Mouse (Mus musculus): ENCODE measurements at regions not wholly inside any gene's neighbourhood (a gene's known extent, or its start where the extent isn't known, plus 50 kb on each side); places are given as distances from the start of the nearest gene placed in this dataset.

DNA sequence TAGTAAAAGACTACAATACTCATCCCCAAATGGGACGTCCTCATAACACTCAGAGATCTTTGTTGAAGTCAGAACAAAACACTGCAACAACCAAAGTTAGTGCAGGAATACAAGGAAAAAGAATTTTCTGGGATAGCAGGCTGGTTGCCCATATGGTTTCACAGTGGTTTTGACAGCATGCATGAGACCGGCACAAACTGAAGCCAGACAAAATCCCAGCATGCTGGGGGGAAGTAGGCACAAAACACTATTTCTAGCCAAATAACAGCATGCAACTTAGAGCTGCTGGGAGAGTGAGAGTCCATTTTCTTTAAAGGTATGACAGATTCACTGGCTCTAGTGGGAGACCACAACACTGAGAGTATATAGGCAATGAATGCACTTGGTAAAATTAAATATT is 619.1 kb upstream of the Manea start:
- TF ChIP-seq NANOG (IDR thresholded peaks at IDR 0.05; ENCODE audit: borderline replicate concordance, low read length), result no peak
- no peak for TF ChIP-seq CTCF (conservative IDR thresholded peaks at IDR 0.05; ENCODE audit: low read length)
- TF ChIP-seq POU5F1 (IDR thresholded peaks at IDR 0.05; ENCODE audit: borderline replicate concordance, low read length), result no peak
- H3K9me3 ChIP-seq (ENCODE audit: low read length), result no peaks in the 10 kb centered on the region
- no peaks in the 10 kb centered on the region for H3K27me3 ChIP-seq (ENCODE audit: insufficient read depth, low read length)

GRCm38 (mm10) chr4:26964850-26965249 is 618.2 kb upstream of the Manea start:
- no peaks in the 10 kb centered on the region for H3K27me3 ChIP-seq (ENCODE audit: insufficient read depth, low read length)
- no peaks in the 10 kb centered on the region for H3K36me3 ChIP-seq (ENCODE audit: insufficient read depth, low read length)
- TF ChIP-seq NANOG (IDR thresholded peaks at IDR 0.05; ENCODE audit: borderline replicate concordance, low read length), result no peak
- no peak for TF ChIP-seq CTCF (conservative IDR thresholded peaks at IDR 0.05; ENCODE audit: low read length)
- no peaks in the 10 kb centered on the region for H3K9me3 ChIP-seq (ENCODE audit: low read length)
- H3K4me3 ChIP-seq (replicated peaks; ENCODE audit: low read length), result no peak overlapping the region
- H3K4me1 ChIP-seq (replicated peaks; ENCODE audit: low read depth, low read length), result no peaks in the 10 kb centered on the region

More for the DNA sequence above, 619.1 kb upstream of the Manea start:
- H3K4me3 ChIP-seq (replicated peaks; ENCODE audit: low read length), result no peak overlapping the region
- H3K4me1 ChIP-seq (replicated peaks; ENCODE audit: low read depth, low read length), result no peaks in the 10 kb centered on the region
- no peaks in the 10 kb centered on the region for H3K36me3 ChIP-seq (ENCODE audit: insufficient read depth, low read length)

DNA sequence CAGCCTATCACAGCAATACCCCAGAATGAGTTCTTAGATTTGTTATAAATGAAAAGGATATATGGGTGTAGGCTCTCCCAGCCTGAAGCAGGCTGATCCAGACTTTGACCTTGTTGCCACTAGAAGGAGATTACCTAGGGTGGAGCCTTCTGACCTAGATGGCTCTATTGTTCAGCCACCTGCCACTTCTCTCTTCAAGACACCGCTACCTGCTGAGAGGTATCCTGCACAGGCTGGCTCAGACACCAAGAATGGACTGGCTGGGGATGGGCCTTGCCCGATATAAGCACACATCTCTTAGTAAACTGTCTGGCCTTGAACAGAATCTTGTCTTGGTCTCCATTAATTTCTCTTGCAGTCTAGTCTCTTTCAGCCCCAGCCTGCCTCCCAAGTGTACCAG is 597.9 kb upstream of the Manea start:
- Histone ChIP-seq H3K4me3 (replicated peaks; ENCODE audit: low read length) (no peak overlapping the region), H3K9me3 (ENCODE audit: low read length) (peaks cover 40% of the 10 kb centered on the region), H3K36me3 (ENCODE audit: insufficient read depth, low read length) (peaks cover 42% of the 10 kb centered on the region), H3K4me1 (replicated peaks; ENCODE audit: low read depth, low read length) (0 out of 2 replicates have a peak, but pooled peaks cover 3% of the 10 kb centered on the region), H3K27me3 (ENCODE audit: insufficient read depth, low read length) (no peaks in the 10 kb centered on the region)
- no peak for TF ChIP-seq CTCF (conservative IDR thresholded peaks at IDR 0.05; ENCODE audit: low read length)
- TF ChIP-seq NANOG (IDR thresholded peaks at IDR 0.05; ENCODE audit: borderline replicate concordance, low read length), result peak; percentile 84
- TF ChIP-seq POU5F1 (IDR thresholded peaks at IDR 0.05; ENCODE audit: borderline replicate concordance, low read length), result no peak

DNA sequence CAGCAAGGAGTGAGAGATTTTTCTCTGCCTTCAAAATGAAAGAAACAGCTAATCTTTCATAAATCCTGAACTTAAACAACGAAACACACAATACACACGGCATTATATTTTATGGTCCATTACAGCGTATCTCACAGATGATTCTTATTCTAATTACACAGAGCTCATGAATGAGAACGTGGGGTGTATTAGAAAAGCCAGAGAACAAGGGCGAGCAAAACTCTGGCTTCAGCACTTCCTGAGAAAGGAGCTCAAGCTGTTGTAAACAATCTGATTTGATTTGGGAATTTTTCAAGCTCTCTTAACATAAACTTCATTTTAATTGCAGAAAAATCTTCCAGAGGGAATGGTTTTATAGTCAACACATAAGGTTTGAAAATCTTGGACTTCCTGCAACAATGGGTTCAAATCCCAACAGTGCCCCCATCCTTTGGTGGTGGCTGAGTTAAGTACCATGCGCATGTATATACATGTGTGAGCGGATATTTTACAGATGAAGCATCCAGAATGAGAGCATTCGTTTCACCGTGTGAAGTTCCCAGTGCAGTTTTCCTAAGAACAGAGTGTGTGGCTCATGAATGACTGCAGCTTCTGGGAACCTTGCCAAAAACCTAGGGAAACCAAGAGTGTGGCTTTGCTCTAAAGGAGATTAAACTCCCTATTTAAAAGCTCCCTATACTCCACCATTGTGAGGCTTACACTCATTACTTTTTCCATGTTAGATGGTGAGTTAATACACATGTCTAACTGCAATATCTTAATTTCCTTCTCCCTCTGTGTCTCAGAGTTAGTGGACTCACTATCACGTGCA is 587.5 kb upstream of the Manea start:
- no peak overlapping the region for H3K4me3 ChIP-seq (replicated peaks; ENCODE audit: low read length)
- H3K9me3 ChIP-seq (ENCODE audit: low read length), result no peaks in the 10 kb centered on the region
- no peaks in the 10 kb centered on the region for H3K36me3 ChIP-seq (ENCODE audit: insufficient read depth, low read length)
- TF ChIP-seq POU5F1 (IDR thresholded peaks at IDR 0.05; ENCODE audit: borderline replicate concordance, low read length) (no peak), NANOG (IDR thresholded peaks at IDR 0.05; ENCODE audit: borderline replicate concordance, low read length) (no peak), CTCF (conservative IDR thresholded peaks at IDR 0.05; ENCODE audit: low read length) (no peak)
- H3K4me1 ChIP-seq (replicated peaks; ENCODE audit: low read depth, low read length), result peaks cover 18% of the 10 kb centered on the region
- no peaks in the 10 kb centered on the region for H3K27me3 ChIP-seq (ENCODE audit: insufficient read depth, low read length)

- H3K9me3 ChIP-seq (ENCODE audit: low read length), result no peaks in the 10 kb centered on the region
- H3K36me3 ChIP-seq (ENCODE audit: insufficient read depth, low read length), result no peaks in the 10 kb centered on the region
- H3K27me3 ChIP-seq (ENCODE audit: insufficient read depth, low read length), result no peaks in the 10 kb centered on the region
- no peak overlapping the region for H3K4me3 ChIP-seq (replicated peaks; ENCODE audit: low read length)
- peaks cover 18% of the 10 kb centered on the region for H3K4me1 ChIP-seq (replicated peaks; ENCODE audit: low read depth, low read length)
- no peak for TF ChIP-seq POU5F1 (IDR thresholded peaks at IDR 0.05; ENCODE audit: borderline replicate concordance, low read length)
- no peak for TF ChIP-seq NANOG (IDR thresholded peaks at IDR 0.05; ENCODE audit: borderline replicate concordance, low read length)
- peak; percentile 27; the same call in 1 of the 2 replicates for TF ChIP-seq CTCF (conservative IDR thresholded peaks at IDR 0.05; ENCODE audit: low read length)
Measured at GRCm38 (mm10) chr4:26929879-26930481, 583.3 kb upstream of the Manea start.

GRCm38 (mm10) chr4:26926060-26926459 is 579.4 kb upstream of the Manea start:
- Histone ChIP-seq H3K4me1 (replicated peaks; ENCODE audit: low read depth, low read length) (no peaks in the 10 kb centered on the region), H3K4me3 (replicated peaks; ENCODE audit: low read length) (no peak overlapping the region)

GRCm38 (mm10) chr4:26888514-26888913 is 541.8 kb upstream of the Manea start:
- Histone ChIP-seq H3K27me3 (ENCODE audit: insufficient read depth, low read length) (no peaks in the 10 kb centered on the region), H3K4me3 (replicated peaks; ENCODE audit: low read length) (no peak overlapping the region), H3K4me1 (replicated peaks; ENCODE audit: low read depth, low read length) (no peaks in the 10 kb centered on the region), H3K36me3 (ENCODE audit: insufficient read depth, low read length) (no peaks in the 10 kb centered on the region), H3K9me3 (ENCODE audit: low read length) (no peaks in the 10 kb centered on the region)
- TF ChIP-seq CTCF (conservative IDR thresholded peaks at IDR 0.05; ENCODE audit: low read length) (no peak), POU5F1 (IDR thresholded peaks at IDR 0.05; ENCODE audit: borderline replicate concordance, low read length) (no peak), NANOG (IDR thresholded peaks at IDR 0.05; ENCODE audit: borderline replicate concordance, low read length) (no peak)

More at GRCm38 (mm10) chr4:26926060-26926459, 579.4 kb upstream of the Manea start:
- no peak for TF ChIP-seq POU5F1 (IDR thresholded peaks at IDR 0.05; ENCODE audit: borderline replicate concordance, low read length)
- TF ChIP-seq CTCF (conservative IDR thresholded peaks at IDR 0.05; ENCODE audit: low read length), result no peak
- TF ChIP-seq NANOG (IDR thresholded peaks at IDR 0.05; ENCODE audit: borderline replicate concordance, low read length), result no peak
- H3K27me3 ChIP-seq (ENCODE audit: insufficient read depth, low read length), result no peaks in the 10 kb centered on the region
- H3K9me3 ChIP-seq (ENCODE audit: low read length), result no peaks in the 10 kb centered on the region
- H3K36me3 ChIP-seq (ENCODE audit: insufficient read depth, low read length), result no peaks in the 10 kb centered on the region

GRCm38 (mm10) chr4:26879022-26879421 is 532.3 kb upstream of the Manea start:
- Histone ChIP-seq H3K36me3 (ENCODE audit: insufficient read depth, low read length) (no peaks in the 10 kb centered on the region), H3K4me1 (replicated peaks; ENCODE audit: low read depth, low read length) (no peaks in the 10 kb centered on the region), H3K9me3 (ENCODE audit: low read length) (no peaks in the 10 kb centered on the region), H3K27me3 (ENCODE audit: insufficient read depth, low read length) (no peaks in the 10 kb centered on the region), H3K4me3 (replicated peaks; ENCODE audit: low read length) (no peak overlapping the region)
- TF ChIP-seq NANOG (IDR thresholded peaks at IDR 0.05; ENCODE audit: borderline replicate concordance, low read length) (no peak), CTCF (conservative IDR thresholded peaks at IDR 0.05; ENCODE audit: low read length) (peak; percentile 71)

Measured in E14TG2a.4 (cell line).